Mouse (Mus musculus) stomach, embryonic 16.5 days (tissue): ENCODE measurements around the gene Arid3c. TPM values are rescaled to one million over a fixed set of nuclear protein-coding genes. Genes with fewer than 3 reads are reported as not detected.

Experiments used
- ATAC-seq: fragments of 200-750 bp; cut with Nextera tagmentation; 2 replicates; pipeline ENCODE4 v1.8.0; 2017; ENCODE audit warnings: moderate number of reproducible peaks, moderate TSS enrichment; ENCODE audit not compliant: insufficient read depth, low FRiP score
- H3K27ac ChIP-seq: fragments of 300-500 bp; sonication (generic); 2 replicates; pipeline ENCODE4 v1.5.1; 2014; ENCODE audit warnings: low read length
- H3K27me3 ChIP-seq: fragments of 300-500 bp; sonication (generic); 2 replicates; pipeline ENCODE4 v1.6.1; 2014; ENCODE audit warnings: low read length, control low read depth, mixed read lengths; ENCODE audit not compliant: control insufficient read depth, insufficient read depth
- H3K36me3 ChIP-seq: fragments of 300-500 bp; sonication (generic); 2 replicates; pipeline ENCODE4 v1.6.1; 2014; ENCODE audit warnings: low read length; ENCODE audit not compliant: control insufficient read depth, insufficient read depth
- H3K4me1 ChIP-seq: fragments of 300-500 bp; sonication (generic); 2 replicates; pipeline ENCODE4 v1.6.1; 2014; ENCODE audit warnings: low read length, control low read depth, mixed read lengths; ENCODE audit not compliant: control insufficient read depth, insufficient read depth
- H3K4me2 ChIP-seq: fragments of 300-500 bp; sonication (generic); 2 replicates; pipeline ENCODE4 v1.6.1; 2014; ENCODE audit warnings: low read depth, low read length, mixed read lengths
- H3K4me3 ChIP-seq: fragments of 300-500 bp; sonication (generic); replicated peaks from 2 replicates; pipeline ENCODE4 v1.5.1; 2014; ENCODE audit warnings: mild to moderate bottlenecking, low read length
- H3K9ac ChIP-seq: fragments of 300-500 bp; sonication (generic); 2 replicates; pipeline ENCODE4 v1.6.1; 2014; ENCODE audit warnings: low read length
- H3K9me3 ChIP-seq: fragments of 300-500 bp; sonication (generic); replicated peaks from 2 replicates; pipeline ENCODE4 v1.6.1; 2016; ENCODE audit warnings: low read length, control low read depth; ENCODE audit not compliant: control insufficient read depth
- WGBS: fragments of 180-500 bp; shearing (Covaris S2); extraction: QIAGEN DNeasy Blood & Tissue Kit; methylation state at CpG from one replicate; pipeline ENCODE4 v1.1.7; 2014; 5-methylcytosine and 5-hydroxymethylcytosine counted together
- polyA plus RNA-seq: library from polyadenylated mRNA; unstranded; fragments of >200 nt; fragmentation: Nextera tagmentation; extraction: Ambion mirVana; gene quantifications from 2 replicates; pipeline ENCODE4 v1.2.1, GENCODE M21; 2015

Gene Arid3c
- polyA plus RNA-seq, 1 experiment from 2014 or later: not detected

- Histone ChIP-seq H3K9ac (peak overlapping the region; percentile 77), H3K4me2 (peak overlapping the region; percentile 77), H3K27ac (peak overlapping the region; percentile 94), H3K4me1 (peaks cover 29% of the 10 kb centered on the region), H3K9me3 (no peaks in the 10 kb centered on the region), H3K36me3 (no peaks in the 10 kb centered on the region), H3K4me3 (peak overlapping the region; percentile 58), H3K27me3 (no peaks in the 10 kb centered on the region)
- 37% methylated on average over 8 of the region's 8 CpGs for WGBS
- ATAC-seq: peak; percentile 45
Observed at GRCm38 (mm10) chr4:41762099-41762687, 31.3 kb upstream of the Arid3c start.

- H3K4me2 ChIP-seq: peak overlapping the region; percentile 77
- H3K9me3 ChIP-seq: no peaks in the 10 kb centered on the region
- H3K27ac ChIP-seq: peak overlapping the region; percentile 94
- ATAC-seq: no peak
- no peaks in the 10 kb centered on the region for H3K27me3 ChIP-seq
- peaks cover 29% of the 10 kb centered on the region for H3K4me1 ChIP-seq
- peak overlapping the region; percentile 58 for H3K4me3 ChIP-seq
- H3K9ac ChIP-seq: peak overlapping the region; percentile 77
- H3K36me3 ChIP-seq: no peaks in the 10 kb centered on the region
Observed at GRCm38 (mm10) chr4:41761680-41762079, 30.7 kb upstream of the Arid3c start.

DNA sequence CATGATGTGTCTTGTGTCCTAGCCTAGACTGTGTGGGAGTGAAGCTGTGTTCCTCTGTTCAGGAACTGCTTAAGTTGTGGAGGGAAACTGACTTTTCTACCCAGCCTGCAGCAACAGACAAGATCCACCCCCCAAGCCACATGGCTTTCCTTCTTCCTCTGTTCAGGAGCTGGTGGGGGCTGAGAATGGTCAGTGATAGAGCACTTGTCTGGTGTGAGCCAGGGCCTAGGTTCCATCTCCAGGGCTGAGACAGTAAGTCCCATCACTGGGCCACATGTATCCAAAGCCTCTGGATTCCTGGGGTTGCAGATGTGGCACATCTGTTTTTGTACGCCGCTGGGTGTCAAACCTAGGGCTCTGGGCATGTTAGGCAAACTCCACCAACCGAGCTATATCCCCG lies 30.0 kb upstream of the Arid3c start:
- ATAC-seq: no peak

DNA sequence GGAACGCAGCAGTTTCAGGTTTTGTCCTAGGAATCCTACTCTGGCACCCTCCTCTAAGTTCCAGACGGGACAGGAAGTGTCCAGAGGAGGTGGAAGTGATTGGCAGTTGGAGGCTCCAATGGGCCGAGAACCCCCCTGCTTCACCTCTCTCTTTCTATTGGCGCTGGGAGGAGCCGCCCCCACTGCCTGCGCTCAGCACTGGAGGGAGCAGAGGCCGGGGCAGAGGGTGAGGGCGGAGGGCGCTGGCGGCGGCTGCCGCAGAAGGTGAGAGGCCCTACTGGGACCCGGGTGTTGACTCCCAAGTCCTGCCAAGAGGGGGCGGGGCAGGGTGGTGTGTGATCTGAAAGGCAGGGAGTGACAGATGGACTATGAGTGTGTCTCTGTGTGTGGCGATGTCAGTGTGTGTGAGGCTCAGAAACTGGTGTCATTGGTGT lies 29.4 kb upstream of the Arid3c start:
- under 1% methylated on average over 15 of the region's 15 CpGs for WGBS
- ATAC-seq: peak; percentile 90
- H3K27me3 ChIP-seq: no peaks in the 10 kb centered on the region
- peak overlapping the region; percentile 58 for H3K4me3 ChIP-seq
- no peaks in the 10 kb centered on the region for H3K36me3 ChIP-seq
- H3K4me1 ChIP-seq: peaks cover 34% of the 10 kb centered on the region
- peak overlapping the region; percentile 77 for H3K4me2 ChIP-seq
- no peaks in the 10 kb centered on the region for H3K9me3 ChIP-seq
- H3K9ac ChIP-seq: peak overlapping the region; percentile 77
- H3K27ac ChIP-seq: peak overlapping the region; percentile 94

More for the DNA sequence above, 30.0 kb upstream of the Arid3c start:
- Histone ChIP-seq H3K4me3 (peak overlapping the region; percentile 58), H3K9me3 (no peaks in the 10 kb centered on the region), H3K27me3 (no peaks in the 10 kb centered on the region), H3K4me1 (peaks cover 34% of the 10 kb centered on the region), H3K27ac (peak overlapping the region; percentile 94), H3K36me3 (no peaks in the 10 kb centered on the region), H3K9ac (peak overlapping the region; percentile 77), H3K4me2 (peak overlapping the region; percentile 77)
- 69% methylated on average over 4 of the region's 4 CpGs for whole genome bisulfite sequencing

DNA sequence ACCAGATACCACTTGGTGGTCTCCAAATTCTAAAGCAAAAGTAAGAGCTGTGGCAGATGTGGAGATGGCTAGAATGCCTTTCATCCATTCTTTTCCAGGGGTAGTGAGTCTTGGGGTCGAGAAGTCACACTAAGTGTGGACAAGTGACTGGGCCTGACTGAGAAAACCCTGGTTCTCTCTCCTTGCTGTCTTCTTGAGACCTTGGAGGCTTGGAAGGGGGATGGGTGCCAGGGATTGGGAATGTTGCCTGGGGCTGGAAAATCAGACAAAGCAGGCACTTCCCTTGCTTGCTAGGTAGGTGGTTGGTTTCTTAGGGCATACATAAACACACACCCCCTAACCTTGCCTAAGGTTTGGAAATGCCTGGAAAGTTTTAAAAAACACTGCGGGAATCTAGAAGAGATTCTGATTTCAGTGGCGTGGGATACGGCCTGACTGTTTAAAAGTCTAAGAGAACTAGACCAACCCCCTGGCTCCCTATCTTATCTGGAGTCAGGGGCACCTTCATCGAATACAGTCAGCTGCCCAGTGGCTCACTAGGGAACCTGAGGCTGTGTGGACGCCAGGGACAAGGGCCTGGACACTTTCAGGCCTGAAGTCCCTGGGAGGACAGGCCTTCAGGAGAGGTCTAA lies 28.8 kb upstream of the Arid3c start:
- H3K9me3 ChIP-seq: no peaks in the 10 kb centered on the region
- H3K27me3 ChIP-seq: no peaks in the 10 kb centered on the region
- peak; percentile 3; the same call in 1 of the 2 replicates for ATAC-seq
- peak overlapping the region; percentile 77 for H3K4me2 ChIP-seq
- peak overlapping the region; percentile 77 for H3K9ac ChIP-seq
- H3K36me3 ChIP-seq: no peaks in the 10 kb centered on the region
- H3K4me3 ChIP-seq: peak overlapping the region; percentile 58
- H3K27ac ChIP-seq: peak overlapping the region; percentile 94
- peaks cover 37% of the 10 kb centered on the region for H3K4me1 ChIP-seq
- 20% methylated on average over 6 of the region's 6 CpGs for WGBS

DNA sequence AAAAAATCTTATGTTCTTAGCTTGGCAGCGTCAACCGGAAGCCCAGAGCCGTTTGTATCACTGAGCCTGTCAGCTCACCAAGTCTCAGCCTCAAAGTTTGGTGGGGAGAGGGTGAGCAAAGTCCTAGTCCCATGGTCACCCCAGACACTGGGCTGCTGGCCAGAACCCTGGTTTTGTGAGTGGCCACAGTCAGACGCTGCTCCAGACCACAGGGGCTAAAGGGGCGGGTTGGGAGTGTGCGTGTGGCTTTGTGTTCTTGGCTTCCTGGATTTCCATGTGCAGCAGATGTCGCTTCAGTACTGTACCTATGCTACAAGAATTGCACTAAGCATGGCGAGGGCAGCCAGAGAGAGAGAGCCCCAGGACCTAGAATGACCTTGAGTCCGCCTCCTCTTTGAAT lies 28.3 kb upstream of the Arid3c start:
- WGBS: 69% methylated on average over 9 of the region's 9 CpGs
- peaks cover 38% of the 10 kb centered on the region for H3K4me1 ChIP-seq
- H3K27me3 ChIP-seq: no peaks in the 10 kb centered on the region
- peak overlapping the region; percentile 94 for H3K27ac ChIP-seq
- H3K4me3 ChIP-seq: no peak overlapping the region
- H3K4me2 ChIP-seq: no peak overlapping the region
- H3K36me3 ChIP-seq: no peaks in the 10 kb centered on the region
- peak overlapping the region; percentile 77; the same call in 1 of the 2 replicates for H3K9ac ChIP-seq
- no peak for ATAC-seq
- no peaks in the 10 kb centered on the region for H3K9me3 ChIP-seq

GRCm38 (mm10) chr4:41758701-41759100 lies 27.8 kb upstream of the Arid3c start:
- Histone ChIP-seq H3K4me1 (peaks cover 38% of the 10 kb centered on the region), H3K27ac (no peak overlapping the region)
- WGBS: 92% methylated on average over 4 of the region's 4 CpGs

DNA sequence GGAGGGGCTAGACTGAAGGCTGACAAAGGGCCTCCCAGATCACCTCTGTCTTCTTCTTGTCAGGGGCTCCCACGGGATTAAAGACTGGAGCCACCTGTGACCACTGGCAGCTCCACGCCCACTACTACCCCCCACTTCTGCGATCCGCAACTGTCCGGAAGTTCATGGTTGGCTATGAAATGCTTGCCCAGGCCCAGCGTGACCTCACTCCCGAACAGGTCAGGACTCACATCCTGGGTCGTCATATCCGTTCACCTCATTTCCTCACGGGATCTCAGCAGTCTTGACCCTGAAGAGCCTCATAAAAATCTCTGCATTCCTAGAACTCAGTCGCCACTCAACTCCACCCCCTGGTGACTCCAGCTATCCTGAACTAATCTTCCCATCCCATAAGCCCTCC lies 27.1 kb upstream of the Arid3c start:
- H3K4me3 ChIP-seq: no peak overlapping the region
- H3K27me3 ChIP-seq: no peaks in the 10 kb centered on the region
- no peaks in the 10 kb centered on the region for H3K9me3 ChIP-seq
- no peak for ATAC-seq
- no peak overlapping the region for H3K27ac ChIP-seq
- no peak overlapping the region for H3K4me2 ChIP-seq
- peaks cover 38% of the 10 kb centered on the region for H3K4me1 ChIP-seq
- no peaks in the 10 kb centered on the region for H3K36me3 ChIP-seq
- no peak overlapping the region for H3K9ac ChIP-seq
- WGBS: 75% methylated on average over 11 of the region's 11 CpGs

More at GRCm38 (mm10) chr4:41758701-41759100, 27.8 kb upstream of the Arid3c start:
- Histone ChIP-seq H3K9ac (0 out of 2 replicates have a peak overlapping the region, but pooled peaks have one; percentile 1), H3K4me3 (no peak overlapping the region), H3K9me3 (no peaks in the 10 kb centered on the region), H3K36me3 (no peaks in the 10 kb centered on the region), H3K4me2 (no peak overlapping the region), H3K27me3 (no peaks in the 10 kb centered on the region)
- ATAC-seq: no peak

DNA sequence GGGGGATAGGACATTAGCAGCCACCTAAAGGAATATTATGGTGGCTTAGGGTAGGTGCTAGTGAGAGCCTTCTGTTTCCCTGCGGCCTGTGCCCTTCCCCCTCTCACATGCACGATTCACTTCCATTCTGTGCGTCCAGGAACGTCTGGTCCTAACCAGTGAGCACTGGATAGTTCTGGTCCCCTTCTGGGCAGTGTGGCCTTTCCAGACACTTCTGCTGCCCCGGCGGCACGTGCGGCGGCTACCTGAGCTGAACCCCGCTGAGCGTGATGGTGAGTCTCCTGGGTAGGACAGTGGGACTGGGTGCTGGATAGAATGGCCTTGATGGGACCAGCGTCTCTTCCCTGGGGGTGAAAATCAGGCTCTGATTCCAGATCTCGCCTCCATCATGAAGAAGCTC lies 26.4 kb upstream of the Arid3c start:
- Histone ChIP-seq H3K36me3 (no peaks in the 10 kb centered on the region), H3K4me3 (no peak overlapping the region), H3K4me2 (no peak overlapping the region), H3K9ac (no peak overlapping the region), H3K4me1 (peaks cover 33% of the 10 kb centered on the region), H3K9me3 (no peaks in the 10 kb centered on the region), H3K27ac (no peak overlapping the region), H3K27me3 (no peaks in the 10 kb centered on the region)
- no peak for ATAC-seq
- WGBS: 92% methylated on average over 13 of the region's 13 CpGs
